Mouse (Mus musculus) MEL (cell line): Measurements from ENCODE around the gene Kctd8. TPM values are rescaled to one million over a fixed set of nuclear protein-coding genes. Genes with fewer than 3 reads are reported as not detected.

Experiments used
- DNase-seq: peaks from one replicate; pipeline ENCODE4 v3.0.0; 2011; ENCODE audit warnings: low read depth, low spot score
- H3K27ac ChIP-seq: 2 replicates; pipeline ENCODE4 v1.5.1; 2012; ENCODE audit warnings: low read depth, mild to moderate bottlenecking, control low read depth, low read length, moderate library complexity; ENCODE audit not compliant: control insufficient read depth
- H3K27me3 ChIP-seq, 2 experiments: fragments of 150-350 bp in 1 of 2; sonication (generic) in 1 of 2; 2 replicates each; pipeline ENCODE4 v1.6.1; 2012; ENCODE audit warnings: low read length in 2 of 2, mild to moderate bottlenecking in 2 of 2, improper control_type of control experiment in 1 of 2, moderate library complexity in 1 of 2; ENCODE audit not compliant: insufficient read depth in 2 of 2, control insufficient read depth in 1 of 2
- H3K36me3 ChIP-seq, 2 experiments: 2 replicates each; pipeline ENCODE4 v1.6.1; 2012 to 2014; ENCODE audit warnings: low read length in 2 of 2, improper control_type of control experiment in 1 of 2, inconsistent platforms in 1 of 2, mild to moderate bottlenecking in 1 of 2; ENCODE audit not compliant: insufficient read depth in 2 of 2, control insufficient read depth in 1 of 2
- H3K4me1 ChIP-seq, 2 experiments: fragments of 150-350 bp in 1 of 2; sonication (generic) in 1 of 2; 2 replicates each; pipeline ENCODE4 v1.6.1; 2012; ENCODE audit warnings: low read length in 2 of 2, improper control_type of control experiment in 1 of 2, mild to moderate bottlenecking in 1 of 2; ENCODE audit not compliant: insufficient read depth in 2 of 2, control insufficient read depth in 1 of 2
- H3K4me3 ChIP-seq, 2 experiments: fragments of 150-350 bp in 1 of 2; sonication (generic) in 1 of 2; 2 replicates each; pipeline ENCODE4 v1.5.1; 2012; ENCODE audit warnings: low read depth in 2 of 2, low read length in 2 of 2, mild to moderate bottlenecking in 2 of 2, moderate library complexity in 2 of 2, control low read depth in 1 of 2, improper control_type of control experiment in 1 of 2; ENCODE audit not compliant: control insufficient read depth in 1 of 2, insufficient read depth in 1 of 2
- H3K79me2 ChIP-seq: 2 replicates; pipeline ENCODE4 v1.6.1; 2012; ENCODE audit warnings: mild to moderate bottlenecking, low read length, moderate library complexity; ENCODE audit not compliant: control insufficient read depth, poor library complexity, insufficient read depth
- H3K9ac ChIP-seq: 2 replicates; pipeline ENCODE4 v1.6.1; 2012; ENCODE audit warnings: low read depth, mild to moderate bottlenecking, control low read depth, low read length, moderate library complexity; ENCODE audit not compliant: control insufficient read depth, poor library complexity, severe bottlenecking
- H3K9me3 ChIP-seq: fragments of 150-350 bp; sonication (generic); replicated peaks from 2 replicates; pipeline ENCODE4 v1.6.1; 2012; ENCODE audit warnings: mild to moderate bottlenecking, low read length, improper control_type of control experiment, moderate library complexity; ENCODE audit not compliant: insufficient read depth
- BHLHE40 ChIP-seq: IDR thresholded peaks from 2 replicates; pipeline ENCODE4 v1.6.1; 2012; ENCODE audit warnings: low read depth, mild to moderate bottlenecking, inconsistent platforms, low read length, improper control_type of control experiment, borderline replicate concordance
- CTCF ChIP-seq, 3 experiments: IDR thresholded peaks in 2 of 3; conservative IDR thresholded peaks in 1 of 3; 2 replicates each; pipeline ENCODE4 v1.5.1; 2011 to 2012; ENCODE audit warnings: low read length in 3 of 3, low read depth in 2 of 3, mild to moderate bottlenecking in 2 of 3, improper control_type of control experiment in 1 of 3, inconsistent platforms in 1 of 3, mixed read lengths in 1 of 3, moderate library complexity in 1 of 3; ENCODE audit not compliant: control insufficient read depth in 1 of 3, insufficient read depth in 1 of 3, poor library complexity in 1 of 3, severe bottlenecking in 1 of 3
- ELF1 ChIP-seq: IDR thresholded peaks from 2 replicates; pipeline ENCODE4 v1.6.1; 2014; ENCODE audit warnings: low read depth, mild to moderate bottlenecking, inconsistent platforms, low read length, improper control_type of control experiment, moderate library complexity
- JUND ChIP-seq: IDR thresholded peaks from 2 replicates; pipeline ENCODE4 v1.6.1; 2011; ENCODE audit warnings: low read depth, mild to moderate bottlenecking, improper control_type of control experiment, low read length
- MXI1 ChIP-seq: IDR thresholded peaks from 2 replicates; pipeline ENCODE4 v1.6.1; 2011; ENCODE audit warnings: mild to moderate bottlenecking, low read depth, low read length, improper control_type of control experiment
- NELFE ChIP-seq: IDR thresholded peaks from 2 replicates; pipeline ENCODE4 v1.6.1; 2011; ENCODE audit warnings: low read depth, low read length, improper control_type of control experiment
- NRF1 ChIP-seq: IDR thresholded peaks from 2 replicates; pipeline ENCODE4 v1.6.1; 2014; ENCODE audit warnings: low read depth, mild to moderate bottlenecking, inconsistent platforms, low read length, improper control_type of control experiment, moderate library complexity; ENCODE audit not compliant: poor library complexity, insufficient read depth, severe bottlenecking
- POLR2A ChIP-seq, 2 experiments: IDR thresholded peaks; 2 replicates each; pipeline ENCODE4 v1.6.1; 2011 to 2012; ENCODE audit warnings: low read length in 2 of 2, mild to moderate bottlenecking in 2 of 2, control low read depth in 1 of 2, improper control_type of control experiment in 1 of 2, low read depth in 1 of 2, moderate library complexity in 1 of 2; ENCODE audit not compliant: control insufficient read depth in 1 of 2, insufficient read depth in 1 of 2, poor library complexity in 1 of 2
- RAD21 ChIP-seq: IDR thresholded peaks from 2 replicates; pipeline ENCODE4 v1.6.1; 2011; ENCODE audit warnings: mild to moderate bottlenecking, low read depth, low read length, improper control_type of control experiment
- RCOR1 ChIP-seq: IDR thresholded peaks from 2 replicates; pipeline ENCODE4 v1.6.1; 2012; ENCODE audit warnings: low read depth, mild to moderate bottlenecking, inconsistent platforms, low read length, improper control_type of control experiment
- SMC3 ChIP-seq: IDR thresholded peaks from 2 replicates; pipeline ENCODE4 v1.6.1; 2011; ENCODE audit warnings: low read depth, low read length, improper control_type of control experiment
- TCF12 ChIP-seq: IDR thresholded peaks from 2 replicates; pipeline ENCODE4 v1.6.1; 2014; ENCODE audit warnings: low read depth, mild to moderate bottlenecking, inconsistent platforms, low read length, improper control_type of control experiment, moderate library complexity
- UBTF ChIP-seq: IDR thresholded peaks from 2 replicates; pipeline ENCODE4 v1.6.1; 2012; ENCODE audit warnings: low read depth, mild to moderate bottlenecking, inconsistent platforms, low read length, improper control_type of control experiment, moderate library complexity, borderline replicate concordance; ENCODE audit not compliant: insufficient read depth
- USF1 ChIP-seq: IDR thresholded peaks from 2 replicates; pipeline ENCODE4 v1.6.1; 2014; ENCODE audit warnings: low read depth, mild to moderate bottlenecking, inconsistent platforms, low read length, improper control_type of control experiment, moderate library complexity
- ZC3H11A ChIP-seq: IDR thresholded peaks from 2 replicates; pipeline ENCODE4 v1.6.1; 2012; ENCODE audit warnings: low read depth, mild to moderate bottlenecking, inconsistent platforms, low read length, improper control_type of control experiment
- polyA plus RNA-seq, 2 experiments: library from polyadenylated mRNA; stranded (reverse) in 1 of 2; unstranded in 1 of 2; fragments of >175 nt in 1 of 2; fragments of >200 nt in 1 of 2; gene quantifications; 2 replicates each; pipeline versions ENCODE4 v1.2.1 to v1.2.4; 2012; ENCODE audit warnings: low replicate concordance in 2 of 2, low read depth in 1 of 2; ENCODE audit not compliant: insufficient read length in 2 of 2, insufficient read depth in 1 of 2, missing spikeins in 1 of 2
- total RNA-seq: library from RNA; depleted of rRNA; stranded (reverse); fragments of 300-350 nt; gene quantifications from 2 replicates; pipeline ENCODE4 v1.2.3, GENCODE M21; 2012

The Kctd8 gene
- total and polyA plus RNA-seq, 3 experiments: not detected

DNA sequence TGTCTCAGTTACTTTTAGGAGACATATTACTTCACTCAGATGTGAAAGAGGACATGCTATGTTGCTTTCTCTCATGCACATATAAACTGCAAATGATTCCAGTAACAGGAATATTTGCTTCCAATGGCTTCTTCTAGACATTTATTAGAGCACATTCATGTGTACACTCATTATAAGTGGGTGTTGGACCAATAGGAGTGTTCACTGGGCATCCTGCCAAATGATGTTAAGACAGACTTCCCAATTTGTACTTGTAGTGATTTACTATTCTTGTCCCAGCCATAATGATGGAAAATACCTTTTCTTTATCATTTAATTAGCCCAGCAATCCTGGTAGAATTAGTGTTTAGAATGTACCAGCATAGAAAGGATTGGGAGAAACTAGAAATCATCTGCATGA is 132.1 kb downstream of the Kctd8 start:
- Histone ChIP-seq H3K4me3 (no peak overlapping the region), H3K79me2 (no peaks in the 10 kb centered on the region), H3K27me3 (no peaks in the 10 kb centered on the region), H3K4me1 (no peaks in the 10 kb centered on the region), H3K27ac (no peak overlapping the region), H3K36me3 (no peaks in the 10 kb centered on the region), H3K9ac (no peak overlapping the region), H3K9me3 (no peaks in the 10 kb centered on the region)
- TF ChIP-seq CTCF (IDR thresholded peaks at IDR 0.05 in 2 of 3, conservative IDR thresholded peaks at IDR 0.05 in 1 of 3; ENCODE audit: control insufficient read depth in 1 of 3, insufficient read depth in 1 of 3, low read depth in 2 of 3, low read length in 3 of 3, poor library complexity in 1 of 3, severe bottlenecking in 1 of 3) (no peak), POLR2A (IDR thresholded peaks at IDR 0.05; ENCODE audit: control insufficient read depth in 1 of 2, insufficient read depth in 1 of 2, low read depth in 1 of 2, low read length in 2 of 2, poor library complexity in 1 of 2) (no peak), NELFE (no peak), NRF1 (no peak), ELF1 (no peak), USF1 (no peak), RCOR1 (no peak), MXI1 (no peak), ZC3H11A (no peak), UBTF (no peak), RAD21 (no peak), JUND (no peak)
- DNase-seq: no peak

DNA sequence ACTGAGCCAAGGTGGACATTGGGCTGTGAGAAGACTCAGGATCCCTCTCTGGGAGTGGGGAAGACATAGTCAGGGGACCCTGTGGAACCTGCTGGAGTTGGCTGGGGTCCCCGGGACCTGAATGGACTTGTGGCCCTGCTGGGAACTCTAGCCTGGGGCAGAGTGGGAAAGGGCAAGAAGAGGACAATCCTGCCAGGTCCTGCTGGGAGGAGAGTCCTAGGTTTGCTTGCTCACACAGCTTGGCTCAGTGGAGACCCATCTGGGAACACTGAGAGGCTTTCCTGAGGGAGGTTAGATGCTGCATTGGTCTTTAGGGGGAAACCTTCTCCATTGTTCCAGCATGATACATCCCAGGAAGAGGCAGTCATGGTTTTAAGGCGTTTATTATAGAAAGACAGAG is 133.8 kb downstream of the Kctd8 start:
- Histone ChIP-seq H3K27ac (no peak overlapping the region), H3K4me1 (no peaks in the 10 kb centered on the region), H3K36me3 (no peaks in the 10 kb centered on the region), H3K9ac (no peak overlapping the region), H3K27me3 (no peaks in the 10 kb centered on the region), H3K79me2 (no peaks in the 10 kb centered on the region), H3K9me3 (no peaks in the 10 kb centered on the region), H3K4me3 (no peak overlapping the region)
- TF ChIP-seq CTCF (IDR thresholded peaks at IDR 0.05 in 2 of 3, conservative IDR thresholded peaks at IDR 0.05 in 1 of 3; ENCODE audit: control insufficient read depth in 1 of 3, insufficient read depth in 1 of 3, low read depth in 2 of 3, low read length in 3 of 3, poor library complexity in 1 of 3, severe bottlenecking in 1 of 3) (no peak), SMC3 (no peak), BHLHE40 (no peak), USF1 (no peak), TCF12 (no peak)
- no peak for DNase-seq
